Mouse (Mus musculus) left cerebral cortex, postnatal 25 days (tissue): ENCODE results near the gene Dnase1l3. TPM values are rescaled to one million over a fixed set of nuclear protein-coding genes. Genes with fewer than 3 reads are reported as not detected.
A peak's percentile ranks its signal among the peaks of the same experiment; 100 is the strongest.

Source experiments
- DNase-seq, 2 experiments: peaks; one replicate each; pipeline ENCODE4 v3.0.0; 2022; ENCODE audit warnings: low spot score in 2 of 2, mixed read lengths in 1 of 2
- intact Hi-C: fragments of 180-260 bp; cut with DNase I; formaldehyde crosslinking; loops from one replicate; pipeline ENCODE4 v1.15.1; 2025
- total RNA-seq, 2 experiments: library from RNA; stranded (reverse); gene quantifications; 2 replicates each; pipeline ENCODE4 v1.2.3; 2021

Dnase1l3 gene
- total RNA-seq, 2 experiments from 2014 or later: not detected

- intact Hi-C loops: no loop called here
- no peak for DNase-seq
Measured at GRCm38 (mm10) chr14:7989961-7990360, 4.4 kb downstream of the Dnase1l3 start.

DNA sequence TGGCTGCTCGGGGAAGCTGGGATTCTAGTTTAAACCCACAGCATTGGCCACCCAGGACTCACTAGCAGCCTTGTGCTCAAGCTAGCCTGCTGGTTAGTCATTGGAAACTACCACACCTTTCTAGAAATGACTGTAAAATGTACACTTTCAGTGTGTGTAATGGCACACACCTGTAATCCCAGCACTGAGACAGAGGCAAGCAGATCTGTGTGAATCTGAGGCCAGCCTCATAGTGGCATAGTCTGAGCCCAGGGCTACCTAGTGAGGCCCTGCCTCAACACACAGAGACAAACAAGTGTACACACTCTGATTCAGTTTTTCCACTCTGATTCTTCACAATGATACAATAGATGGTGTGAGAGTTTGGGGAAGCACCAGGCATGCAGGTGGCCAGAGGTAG lies 5.0 kb downstream of the Dnase1l3 start:
- DNase-seq: no peak
- intact Hi-C loops: no loop called here

GRCm38 (mm10) chr14:7986913-7987312 lies 7.5 kb downstream of the Dnase1l3 start:
- DNase-seq: no peak
- intact Hi-C loops: no loop called here

GRCm38 (mm10) chr14:7981226-7981625 lies 13.1 kb downstream of the Dnase1l3 start:
- intact Hi-C loops: no loop called here
- DNase-seq: no peak

GRCm38 (mm10) chr14:7978183-7978582 lies 16.2 kb downstream of the Dnase1l3 start:
- intact Hi-C loops: no loop called here
- DNase-seq: no peak

- intact Hi-C loops: no loop called here
- no peak for DNase-seq
Measured at GRCm38 (mm10) chr14:7977471-7977870, 16.9 kb downstream of the Dnase1l3 start.

GRCm38 (mm10) chr14:7975177-7975576 lies 19.2 kb downstream of the Dnase1l3 start:
- peak in 1 of 2 experiments; percentile 44 for DNase-seq
- intact Hi-C loops: no loop called here

GRCm38 (mm10) chr14:7974643-7975042 lies 19.7 kb downstream of the Dnase1l3 start:
- intact Hi-C loops: no loop called here
- no peak for DNase-seq

- DNase-seq: no peak
Measured at GRCm38 (mm10) chr14:7971889-7972493, 22.4 kb downstream of the Dnase1l3 start.

GRCm38 (mm10) chr14:7964219-7964889 lies 30.0 kb downstream of the Dnase1l3 start:
- intact Hi-C loops: loop anchor here (1.0 to 5.0 kb wide), 4 partner anchors 33 to 382 kb away; no protein-coding TSS in a partner anchor
- peak; percentile 76 to 85 for DNase-seq

More at GRCm38 (mm10) chr14:7971889-7972493, 22.4 kb downstream of the Dnase1l3 start:
- intact Hi-C loops: no loop called here

DNA sequence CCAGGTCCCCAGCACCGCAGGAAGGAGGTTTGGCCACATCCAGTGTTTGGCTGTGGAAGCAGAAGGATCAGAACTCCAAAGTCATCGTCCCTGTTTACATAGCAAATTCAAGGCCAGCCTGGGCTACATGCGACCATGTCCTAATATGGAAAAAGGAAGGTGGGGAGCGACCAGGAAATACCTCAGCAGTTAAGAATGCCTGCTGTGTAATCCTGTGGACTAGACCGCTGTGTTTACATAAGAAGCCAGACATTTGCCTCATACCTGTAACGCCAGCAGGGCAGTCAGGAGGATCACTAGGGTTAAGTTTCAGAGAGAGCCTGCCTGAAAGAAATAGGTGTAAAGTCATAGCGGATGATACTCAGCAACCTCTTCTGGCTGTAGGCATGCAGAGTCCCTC lies 31.2 kb downstream of the Dnase1l3 start:
- no peak for DNase-seq
- intact Hi-C loops: loop anchor here (5.0 kb wide), 1 partner anchor 199 kb away; no protein-coding TSS in a partner anchor

DNA sequence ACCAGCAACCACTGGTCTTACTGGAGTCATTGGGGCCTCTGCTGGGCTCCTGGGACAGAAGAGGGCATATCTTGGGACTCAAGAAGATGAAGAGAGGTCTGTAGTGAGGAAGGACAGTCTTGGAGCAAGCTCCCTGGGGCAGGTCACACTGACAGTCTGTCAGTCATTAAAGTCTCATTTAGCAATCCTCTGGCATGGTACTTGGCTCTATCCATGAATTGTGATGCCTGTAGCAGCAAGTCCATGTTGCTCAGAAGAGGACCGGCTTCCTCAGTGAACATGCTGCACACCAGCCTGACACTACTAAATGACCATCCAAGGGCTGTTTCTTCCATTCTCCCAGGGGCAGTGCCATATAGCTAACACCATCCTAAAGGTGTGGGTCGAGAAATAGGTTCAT lies 31.7 kb downstream of the Dnase1l3 start:
- DNase-seq: no peak
- intact Hi-C loops: loop anchor here (5.0 kb wide), 1 partner anchor 200 kb away; no protein-coding TSS in a partner anchor

GRCm38 (mm10) chr14:7961714-7962113 lies 32.7 kb downstream of the Dnase1l3 start:
- no peak for DNase-seq
- intact Hi-C loops: loop anchor here (5.0 kb wide), 1 partner anchor 201 kb away; no protein-coding TSS in a partner anchor

DNA sequence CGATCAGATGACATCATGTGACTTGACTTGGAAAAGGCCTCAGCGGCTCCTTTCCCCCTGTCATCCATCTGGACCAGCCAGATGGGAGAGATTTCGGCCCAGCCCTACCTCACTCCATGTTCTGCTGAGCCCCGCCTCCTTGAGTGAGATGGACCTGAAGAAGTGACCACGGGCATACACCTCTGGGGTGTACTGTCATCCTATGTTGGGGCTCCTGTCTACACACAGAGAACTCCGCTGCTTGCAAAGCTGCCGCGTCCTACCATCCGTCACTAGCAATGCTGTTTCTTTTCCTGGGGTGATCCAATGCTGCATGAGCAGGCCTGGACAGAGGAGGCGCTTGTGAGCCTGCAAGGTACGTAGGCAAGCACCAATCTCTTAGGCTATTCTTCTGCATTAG lies 33.8 kb downstream of the Dnase1l3 start:
- DNase-seq: peak; percentile 31 to 65
- intact Hi-C loops: loop anchor here (5.0 kb wide), 1 partner anchor 202 kb away; no protein-coding TSS in a partner anchor

- no peak for DNase-seq
- intact Hi-C loops: no loop called here
Measured at GRCm38 (mm10) chr14:7957049-7957448, 37.3 kb downstream of the Dnase1l3 start, which contains the start of gene Gm45521. Gm45521 (plus strand) TSS chr14:7957288.

DNA sequence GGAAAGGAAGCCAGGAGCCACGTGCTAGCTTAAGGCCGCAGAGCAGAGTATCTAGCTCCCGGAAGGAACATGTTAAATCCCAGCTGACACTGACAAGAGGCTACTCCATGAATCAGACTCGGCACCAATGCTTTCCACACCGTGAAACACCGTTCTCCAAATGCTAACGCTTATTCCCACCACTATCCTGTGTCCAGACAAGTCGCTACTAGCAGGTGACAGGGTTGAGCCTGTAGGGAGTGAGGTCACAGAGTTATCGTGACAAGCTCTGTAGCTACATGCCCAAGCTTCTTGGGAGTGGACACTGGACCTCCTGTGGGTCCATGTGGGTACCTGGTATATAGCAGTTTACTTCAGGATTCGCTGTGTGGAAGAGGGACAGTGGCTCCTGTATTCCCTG lies 37.9 kb downstream of the Dnase1l3 start:
- no peak for DNase-seq
- intact Hi-C loops: no loop called here

DNA sequence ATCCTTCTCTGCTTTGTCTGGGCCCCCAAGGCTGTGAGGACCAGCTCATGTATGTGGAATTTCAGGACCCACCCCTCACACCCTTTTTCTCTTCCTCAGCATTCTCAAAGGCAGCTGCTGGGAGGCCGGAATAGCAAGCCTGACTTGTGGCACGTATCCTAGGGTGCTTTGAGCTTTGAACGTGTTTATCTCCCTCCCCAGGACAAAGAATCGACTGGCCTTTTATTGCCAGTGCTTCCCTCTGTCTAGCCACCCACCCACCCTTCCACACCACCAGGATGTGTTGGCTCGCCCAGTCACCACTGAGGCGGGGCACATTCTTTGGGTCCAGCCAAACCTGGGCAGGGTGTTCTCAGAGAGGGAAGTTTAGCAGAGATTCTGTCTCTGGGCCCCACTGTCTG lies 40.3 kb downstream of the Dnase1l3 start:
- DNase-seq: no peak
- intact Hi-C loops: no loop called here

GRCm38 (mm10) chr14:7952610-7953254 lies 41.6 kb downstream of the Dnase1l3 start:
- no peak for DNase-seq
- intact Hi-C loops: no loop called here

DNA sequence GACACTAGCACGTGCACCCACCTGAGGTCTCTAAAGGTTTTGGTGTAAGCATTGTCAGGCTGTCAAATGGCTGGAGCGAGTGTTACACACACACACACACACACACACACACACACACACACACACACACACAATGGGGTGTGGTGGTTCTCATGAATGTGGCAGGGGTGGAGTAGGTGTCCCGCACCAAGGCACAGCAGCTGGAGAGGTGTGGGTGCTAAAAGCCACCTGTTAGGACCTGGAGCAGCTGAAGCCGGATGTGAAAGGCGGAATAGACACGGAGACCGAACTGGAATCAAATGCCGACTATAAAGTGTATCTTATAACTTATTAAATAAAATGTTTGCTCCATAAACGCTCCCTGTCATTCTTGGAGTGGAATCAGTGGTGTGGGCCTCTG lies 43.1 kb downstream of the Dnase1l3 start:
- intact Hi-C loops: no loop called here
- DNase-seq: no peak

- intact Hi-C loops: loop anchor here (2.0 kb wide), 1 partner anchor 126 kb away; no protein-coding TSS in a partner anchor
- no peak for DNase-seq
Measured at GRCm38 (mm10) chr14:7945261-7945660, 49.1 kb downstream of the Dnase1l3 start.
